8 mouse cellular contexts compared by ENCODE assay signal in genomic region chr10:81316338-81317060, GRCm38 (mm10). TPM values are rescaled to one million over a fixed set of nuclear protein-coding genes. Genes with fewer than 3 reads are reported as not detected.
DNase-seq lines count a peak whose midpoint lies in the region; ATAC-seq lines count a peak whose summit lies in the region.

No protein-coding gene starts in this region.

- no peaks in the 10 kb centered on the region for H3K27me3 ChIP-seq in heart, embryonic 11.5 days (ENCODE audit: control insufficient read depth, insufficient read depth, low read length)
- H3K27me3 ChIP-seq in limb, embryonic 15.5 days: no peaks in the 10 kb centered on the region
- H3K27me3 ChIP-seq in splenic B cell, adult 2 months (ENCODE audit: control insufficient read depth, insufficient read depth, low read length, poor library complexity, severe bottlenecking): no peaks in the 10 kb centered on the region

- peak overlapping the region; percentile 28 for H3K4me3 ChIP-seq in heart, embryonic 11.5 days (ENCODE audit: low read depth, low read length)
- peak overlapping the region; percentile 28 for H3K4me3 ChIP-seq in limb, embryonic 15.5 days

- DNase-seq in heart, postnatal 36 days: no peak
- peak; percentile 52 for DNase-seq in NIH3T3 (ENCODE audit: low read depth)
- peak; percentile 62 for DNase-seq in heart, postnatal 4 days
- DNase-seq in splenic B cell, adult 2 months (ENCODE audit: low read depth, low spot score): peak; percentile 67
- DNase-seq in urinary bladder, postnatal 25 days (ENCODE audit: low spot score): no peak
- DNase-seq in spleen, adult 12 weeks (ENCODE audit: low spot score): no peak

- intact Hi-C loops in heart, postnatal 36 days (cut with DNase I): no loop called here

- peak overlapping the region; percentile 66; the same call in 1 of the 2 replicates for H3K9ac ChIP-seq in heart, embryonic 11.5 days (ENCODE audit: low read depth, low read length)
- peak overlapping the region; percentile 28; the same call in 1 of the 2 replicates for H3K9ac ChIP-seq in limb, embryonic 15.5 days

- H3K9me3 ChIP-seq in heart, embryonic 11.5 days (replicated peaks; ENCODE audit: control insufficient read depth, low read length): no peaks in the 10 kb centered on the region
- H3K9me3 ChIP-seq in limb, embryonic 15.5 days: no peaks in the 10 kb centered on the region

- peaks cover 26% of the 10 kb centered on the region for H3K4me1 ChIP-seq in heart, embryonic 11.5 days (ENCODE audit: control insufficient read depth, insufficient read depth, low read length)
- peaks cover 37% of the 10 kb centered on the region for H3K4me1 ChIP-seq in limb, embryonic 15.5 days

- no peak for ATAC-seq in heart, embryonic 11.5 days (replicated peaks; ENCODE audit: insufficient number of reproducible peaks, low FRiP score, low TSS enrichment)
- no peak for ATAC-seq in limb, embryonic 15.5 days (ENCODE audit: insufficient number of reproducible peaks, low FRiP score, low TSS enrichment, low read depth)

- peak overlapping the region; percentile 63 for H3K4me2 ChIP-seq in heart, embryonic 11.5 days
- H3K4me2 ChIP-seq in limb, embryonic 15.5 days: peak overlapping the region; percentile 44

- no peak overlapping the region for H3K27ac ChIP-seq in heart, embryonic 11.5 days (ENCODE audit: low read depth, low read length)
- H3K27ac ChIP-seq in limb, embryonic 15.5 days: peak overlapping the region; percentile 47; the same call in 1 of the 2 replicates

- whole genome bisulfite sequencing in heart, embryonic 11.5 days (ENCODE audit: insufficient replicate concordance): 46% methylated on average over 16 of the region's 16 CpGs
- WGBS in limb, embryonic 15.5 days: 54% methylated on average over 16 of the region's 16 CpGs

- H3K36me3 ChIP-seq in heart, embryonic 11.5 days (ENCODE audit: control insufficient read depth, insufficient read depth, low read length): peaks cover 23% of the 10 kb centered on the region
- peaks cover 68% of the 10 kb centered on the region for H3K36me3 ChIP-seq in limb, embryonic 15.5 days
- peaks cover 19% of the 10 kb centered on the region for H3K36me3 ChIP-seq in splenic B cell, adult 2 months (ENCODE audit: control insufficient read depth, insufficient read depth, low read length, poor library complexity, severe bottlenecking)

RNA-seq across cellular contexts. Expression of gene Cactin, which starts 4.4 kb away (rescaled TPM):
- polyA plus RNA-seq in heart, embryonic 11.5 days (2014; fragmentation: Nextera tagmentation; extraction: Ambion mirVana): 20.2 and 25.0 TPM in 2 replicates
- 10 to 100 TPM; 13.2 to 17.4 TPM for total RNA-seq in heart, postnatal 36 days (2021)
- 10 to 100 TPM; 20.7 to 21.0 TPM for total RNA-seq in heart, postnatal 4 days (2021)
- polyA plus RNA-seq in limb, embryonic 15.5 days (2015; fragmentation: Nextera tagmentation; extraction: Ambion mirVana): 37.3 and 39.3 TPM in 2 replicates

RNA-seq across cellular contexts. Expression of gene Tbxa2r, which starts 12.0 kb away (rescaled TPM):
- 10.9 and 11.2 TPM in 2 replicates for polyA plus RNA-seq in heart, embryonic 11.5 days (2014; fragmentation: Nextera tagmentation; extraction: Ambion mirVana)
- 1 to 10 TPM; 5.0 to 5.4 TPM for total RNA-seq in heart, postnatal 36 days (2021)
- total RNA-seq in heart, postnatal 4 days (2021): 1 to 10 TPM; 5.5 to 5.6 TPM
- 11.9 and 12.8 TPM in 2 replicates for polyA plus RNA-seq in limb, embryonic 15.5 days (2015; fragmentation: Nextera tagmentation; extraction: Ambion mirVana)

RNA-seq across cellular contexts. Expression of gene Pip5k1c, which starts 23.7 kb away (rescaled TPM):
- 30.2 and 32.1 TPM in 2 replicates for polyA plus RNA-seq in heart, embryonic 11.5 days (2014; fragmentation: Nextera tagmentation; extraction: Ambion mirVana)
- 10 to 100 TPM; 31.5 to 33.3 TPM for total RNA-seq in heart, postnatal 36 days (2021)
- 10 to 100 TPM; 52.0 to 55.4 TPM for total RNA-seq in heart, postnatal 4 days (2021)
- polyA plus RNA-seq in limb, embryonic 15.5 days (2015; fragmentation: Nextera tagmentation; extraction: Ambion mirVana): 44.8 and 48.1 TPM in 2 replicates

RNA-seq across cellular contexts. Expression of gene Tjp3, which starts 25.1 kb away (rescaled TPM):
- polyA plus RNA-seq in heart, embryonic 11.5 days (2014; fragmentation: Nextera tagmentation; extraction: Ambion mirVana): 0.90 and 1.4 TPM in 2 replicates
- under 1 TPM in 1 of 2 experiments, not detected in 1; 0.19 TPM for total RNA-seq in heart, postnatal 36 days (2021)
- under 1 TPM in 1 of 2 experiments, not detected in 1; 0.50 TPM for total RNA-seq in heart, postnatal 4 days (2021)
- 8.4 and 9.9 TPM in 2 replicates for polyA plus RNA-seq in limb, embryonic 15.5 days (2015; fragmentation: Nextera tagmentation; extraction: Ambion mirVana)

RNA-seq across cellular contexts. Expression of gene Gipc3, which starts 26.6 kb away (rescaled TPM):
- polyA plus RNA-seq in heart, embryonic 11.5 days (2014; fragmentation: Nextera tagmentation; extraction: Ambion mirVana): not detected in 2 replicates
- total RNA-seq in heart, postnatal 36 days (2021): 1 to 10 TPM; 5.9 TPM
- 1 to 10 TPM; 2.2 to 3.3 TPM for total RNA-seq in heart, postnatal 4 days (2021)
- 0.04 and 0.07 TPM in 2 replicates for polyA plus RNA-seq in limb, embryonic 15.5 days (2015; fragmentation: Nextera tagmentation; extraction: Ambion mirVana)

Comparison
In these comparisons a context has a peak if more than half of its experiments do, and no peak if none do; other contexts are left out.
1. DNase-seq: peak in NIH3T3 (single experiment), heart, postnatal 4 days (single experiment) and splenic B cell, adult 2 months (single experiment); none in heart, postnatal 36 days (0 of 2), urinary bladder, postnatal 25 days (single experiment) and spleen, adult 12 weeks (single experiment).